ENCODE assay signal across 31 mouse cellular contexts in the genomic region with DNA sequence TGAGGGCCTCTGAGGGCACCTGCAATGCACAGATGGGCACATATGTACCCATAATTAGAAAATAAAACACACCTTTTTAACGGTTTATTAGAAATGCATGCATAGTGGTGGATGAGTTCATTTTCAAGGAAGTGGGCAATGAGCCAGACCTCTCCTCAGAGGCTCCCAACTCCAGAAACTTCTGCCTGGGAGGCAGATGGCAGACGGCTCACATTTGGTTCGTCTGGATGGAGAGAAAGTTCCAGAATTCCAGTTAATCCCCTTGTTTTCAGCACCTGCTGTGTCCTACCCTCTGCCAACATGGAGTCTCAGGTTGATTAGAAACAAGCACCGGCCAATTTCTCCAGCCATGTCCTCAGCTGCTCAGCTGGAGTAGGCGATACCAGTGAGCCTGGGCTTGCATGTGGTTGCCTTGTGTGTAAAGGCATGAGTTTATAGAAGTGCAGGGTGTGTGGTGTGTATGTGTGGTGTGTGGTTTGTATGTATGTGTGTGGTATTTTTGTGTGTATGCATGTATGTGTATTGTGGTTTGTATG. TPM values are rescaled to one million over a fixed set of nuclear protein-coding genes. Genes with fewer than 3 reads are reported as not detected.
DNase-seq lines count a peak whose midpoint lies in the region; ATAC-seq lines count a peak whose summit lies in the region.
"Had no signal": no experiment of that assay in that cellular context is flagged by ENCODE, and none has a peak within 500 bp of the region (broad histone marks: within the 10 kb centered on the region; RNA-seq: fewer than 3 reads in every experiment).

No protein-coding gene starts in this region.

- no peak overlapping the region for H3K4me3 ChIP-seq in embryonic facial prominence, embryonic 14.5 days (ENCODE audit: low read depth, low read length)
- H3K4me3 ChIP-seq in embryonic facial prominence, embryonic 10.5 days: no peak overlapping the region
- H3K4me3 ChIP-seq in limb, embryonic 15.5 days: no peak overlapping the region
- H3K4me3 ChIP-seq: embryonic facial prominence, embryonic 13.5 days; heart, adult 2 months; heart, embryonic 13.5 days; hindbrain, embryonic 12.5 days; layer of hippocampus, adult 2 months; midbrain, embryonic 15.5 days had no signal

- H3K9me3 ChIP-seq in embryonic facial prominence, embryonic 14.5 days (ENCODE audit: control insufficient read depth, low read length): peaks cover 21% of the 10 kb centered on the region
- H3K9me3 ChIP-seq in embryonic facial prominence, embryonic 10.5 days: peaks cover 18% of the 10 kb centered on the region
- 0 out of 2 replicates have a peak, but pooled peaks cover 9% of the 10 kb centered on the region for H3K9me3 ChIP-seq in limb, embryonic 15.5 days
- H3K9me3 ChIP-seq: midbrain, embryonic 15.5 days had no signal

- H3K4me1 ChIP-seq in embryonic facial prominence, embryonic 14.5 days (ENCODE audit: control insufficient read depth, insufficient read depth, low read length): no peaks in the 10 kb centered on the region; the same call in 1 of the 2 replicates
- H3K4me1 ChIP-seq in embryonic facial prominence, embryonic 10.5 days: peaks cover 12% of the 10 kb centered on the region
- peaks cover 9% of the 10 kb centered on the region; the same call in 1 of the 2 replicates for H3K4me1 ChIP-seq in limb, embryonic 15.5 days
- H3K4me1 ChIP-seq: midbrain, embryonic 15.5 days had no signal

- DNase-seq in embryonic facial prominence, embryonic 14.5 days (ENCODE audit: low spot score): no peak
- no peak for DNase-seq in embryonic facial prominence, embryonic 10.5 days (ENCODE audit: low spot score)
- peak; percentile 15 to 18 for DNase-seq in layer of hippocampus, adult 8-10 months (ENCODE audit: low spot score in 2 of 2)
- no peak for DNase-seq in layer of hippocampus, postnatal 36 days
- peak; percentile 62 to 69 for DNase-seq in right cerebral cortex, postnatal 10 days (ENCODE audit: low spot score in 2 of 2)
- no peak for DNase-seq in right cerebral cortex, postnatal 36 days (ENCODE audit: low spot score in 2 of 2)
- DNase-seq in embryo, embryonic 10.5 days (ENCODE audit: low spot score): no peak
- DNase-seq: adrenal gland, adult 2 months; gastrocnemius, postnatal 36 days; heart, adult 2 months; heart, postnatal 14 days; kidney, adult 18-20 months; lung, postnatal 4 days had no signal

- 0 out of 2 replicates have a peak, but pooled peaks have one; percentile 32 for ATAC-seq in embryonic facial prominence, embryonic 14.5 days (ENCODE audit: low read depth)
- no peak for ATAC-seq in limb, embryonic 15.5 days (ENCODE audit: insufficient number of reproducible peaks, low FRiP score, low TSS enrichment, low read depth)
- ATAC-seq: midbrain, embryonic 15.5 days had no signal

- 68% methylated on average over 5 of the region's 5 CpGs for WGBS in embryonic facial prominence, embryonic 14.5 days
- whole genome bisulfite sequencing in embryonic facial prominence, embryonic 10.5 days: 95% methylated on average over 5 of the region's 5 CpGs
- WGBS in limb, embryonic 15.5 days: 44% methylated on average over 5 of the region's 5 CpGs

- peaks cover 22% of the 10 kb centered on the region; the same call in 1 of the 2 replicates for H3K36me3 ChIP-seq in embryonic facial prominence, embryonic 14.5 days (ENCODE audit: control insufficient read depth, insufficient read depth, low read length)
- peaks cover 31% of the 10 kb centered on the region for H3K36me3 ChIP-seq in embryonic facial prominence, embryonic 10.5 days (replicated peaks)
- peaks cover 16% of the 10 kb centered on the region for H3K36me3 ChIP-seq in limb, embryonic 15.5 days
- H3K36me3 ChIP-seq: midbrain, embryonic 15.5 days had no signal

- H3K9ac ChIP-seq in embryonic facial prominence, embryonic 14.5 days (ENCODE audit: low read depth, low read length): no peak overlapping the region
- no peak overlapping the region for H3K9ac ChIP-seq in limb, embryonic 15.5 days
- H3K9ac ChIP-seq: embryonic facial prominence, embryonic 13.5 days; heart, embryonic 13.5 days; hindbrain, embryonic 12.5 days; midbrain, embryonic 15.5 days had no signal

- H3K27ac ChIP-seq in embryonic facial prominence, embryonic 14.5 days (replicated peaks; ENCODE audit: low read depth, low read length): no peak overlapping the region
- H3K27ac ChIP-seq in embryonic facial prominence, embryonic 10.5 days (replicated peaks): no peak overlapping the region
- 0 out of 2 replicates have a peak overlapping the region, but pooled peaks have one; percentile 3 for H3K27ac ChIP-seq in limb, embryonic 15.5 days
- H3K27ac ChIP-seq: embryonic facial prominence, embryonic 13.5 days; heart, adult 2 months; heart, embryonic 13.5 days; hindbrain, embryonic 12.5 days; kidney, postnatal 0 days; layer of hippocampus, adult 2 months; midbrain, embryonic 15.5 days had no signal

- H3K27me3 ChIP-seq in embryonic facial prominence, embryonic 14.5 days (replicated peaks; ENCODE audit: control insufficient read depth, insufficient read depth, low read length): no peaks in the 10 kb centered on the region
- no peaks in the 10 kb centered on the region for H3K27me3 ChIP-seq in embryonic facial prominence, embryonic 10.5 days (replicated peaks; ENCODE audit: low read depth, poor library complexity, severe bottlenecking)
- no peaks in the 10 kb centered on the region for H3K27me3 ChIP-seq in limb, embryonic 15.5 days
- H3K27me3 ChIP-seq: embryonic facial prominence, embryonic 13.5 days; heart, embryonic 13.5 days; hindbrain, embryonic 12.5 days; midbrain, embryonic 15.5 days had no signal

- no peak overlapping the region for H3K4me2 ChIP-seq in embryonic facial prominence, embryonic 14.5 days (ENCODE audit: low read depth, low read length)
- no peak overlapping the region for H3K4me2 ChIP-seq in limb, embryonic 15.5 days
- H3K4me2 ChIP-seq: embryonic facial prominence, embryonic 13.5 days; heart, embryonic 13.5 days; hindbrain, embryonic 12.5 days; midbrain, embryonic 15.5 days had no signal

RNA-seq across cellular contexts. Expression of gene Hip1, which starts 27.5 kb away (rescaled TPM):
- polyA plus RNA-seq in embryonic facial prominence, embryonic 14.5 days (2014; fragmentation: Nextera tagmentation; extraction: Ambion mirVana): 45.6 and 47.1 TPM in 2 replicates
- polyA plus RNA-seq in embryonic facial prominence, embryonic 10.5 days (2016; fragmentation: Nextera tagmentation; extraction: Ambion mirVana): 64.6 and 66.1 TPM in 2 replicates
- 10 to 100 TPM; 34.4 to 48.8 (median 44.9) TPM for total RNA-seq in layer of hippocampus, adult 8-10 months (2022)
- 10 to 100 TPM; 32.3 to 46.3 TPM for total RNA-seq in layer of hippocampus, postnatal 36 days (2021)
- polyA plus RNA-seq in limb, embryonic 15.5 days (2015; fragmentation: Nextera tagmentation; extraction: Ambion mirVana): 33.5 and 34.1 TPM in 2 replicates

RNA-seq across cellular contexts. Expression of gene Ccl26, which starts 46.0 kb away (rescaled TPM):
- not detected in 2 replicates for polyA plus RNA-seq in embryonic facial prominence, embryonic 14.5 days (2014; fragmentation: Nextera tagmentation; extraction: Ambion mirVana)
- polyA plus RNA-seq in embryonic facial prominence, embryonic 10.5 days (2016; fragmentation: Nextera tagmentation; extraction: Ambion mirVana): not detected in 2 replicates
- not detected for total RNA-seq in layer of hippocampus, adult 8-10 months (2022)
- total RNA-seq in layer of hippocampus, postnatal 36 days (2021): not detected
- not detected in 2 replicates for polyA plus RNA-seq in limb, embryonic 15.5 days (2015; fragmentation: Nextera tagmentation; extraction: Ambion mirVana)
- total RNA-seq: adrenal gland, adult 2 months; adrenal gland, postnatal 4 days; ES-E14; gastrocnemius, adult 18-20 months; gastrocnemius, postnatal 36 days; heart, adult 2 months; heart, postnatal 14 days; layer of hippocampus, adult 2 months; left cerebral cortex, postnatal 25 days; liver, adult 2 months; megakaryocyte-erythroid progenitor cell, adult 5-6 weeks had no signal
- polyA plus RNA-seq: adrenal gland, adult 2 months; cerebellum, adult 2 months; embryonic facial prominence, embryonic 13.5 days; heart, adult 2 months; heart, embryonic 13.5 days; hindbrain, embryonic 12.5 days; kidney, postnatal 0 days; liver, adult 2 months; liver, embryonic 16.5 days; lung, embryonic 16.5 days; midbrain, embryonic 15.5 days; neural tube, embryonic 14.5 days; thymus, postnatal 0 days had no signal

RNA-seq across cellular contexts. Expression of gene Ccl24, which starts 55.4 kb away (rescaled TPM):
- polyA plus RNA-seq in embryonic facial prominence, embryonic 14.5 days (2014; fragmentation: Nextera tagmentation; extraction: Ambion mirVana): 3.3 and 3.5 TPM in 2 replicates
- polyA plus RNA-seq in embryonic facial prominence, embryonic 10.5 days (2016; fragmentation: Nextera tagmentation; extraction: Ambion mirVana): 0.75 and 0.86 TPM in 2 replicates
- under 1 TPM in 1 of 4 experiments, not detected in 3; 0.61 TPM for total RNA-seq in layer of hippocampus, adult 8-10 months (2022)
- not detected for total RNA-seq in layer of hippocampus, postnatal 36 days (2021)
- 2.9 and 3.4 TPM in 2 replicates for polyA plus RNA-seq in limb, embryonic 15.5 days (2015; fragmentation: Nextera tagmentation; extraction: Ambion mirVana)
- total RNA-seq: ES-E14; layer of hippocampus, adult 2 months; megakaryocyte-erythroid progenitor cell, adult 5-6 weeks had no signal
- polyA plus RNA-seq: neural tube, embryonic 14.5 days had no signal

Comparison
In these comparisons a context has a peak if more than half of its experiments do, and no peak if none do; other contexts are left out.
1. DNase-seq: peak in layer of hippocampus, adult 8-10 months (2 of 2) and right cerebral cortex, postnatal 10 days (2 of 2); none in embryonic facial prominence, embryonic 14.5 days (single experiment), embryonic facial prominence, embryonic 10.5 days (single experiment), layer of hippocampus, postnatal 36 days (0 of 2), right cerebral cortex, postnatal 36 days (0 of 2) and embryo, embryonic 10.5 days (single experiment).